Mouse (Mus musculus) lung, postnatal 0 days (tissue): ENCODE results near the gene Ctxn1. TPM values are rescaled to one million over a fixed set of nuclear protein-coding genes. Genes with fewer than 3 reads are reported as not detected.
A peak's percentile ranks its signal among the peaks of the same experiment; 100 is the strongest.
"Not testable (repeated sequence)": the region's sequence is repeated elsewhere in the genome, so short reads cannot be mapped to it uniquely, and the experiment has no call there.

Source experiments
- ATAC-seq: fragments of 200-750 bp; cut with Nextera tagmentation; 2 replicates; pipeline ENCODE4 v1.8.0; 2017; ENCODE audit warnings: moderate library complexity
- DNase-seq: peaks from one replicate; pipeline ENCODE4 v3.0.0-alpha.2; 2016; ENCODE audit warnings: low spot score
- H3K27ac ChIP-seq: fragments of 300-500 bp; sonication (generic); 2 replicates; pipeline ENCODE4 v1.5.1; 2014; ENCODE audit warnings: antibody characterized with exemption, mild to moderate bottlenecking, low read length, mixed read lengths
- H3K27me3 ChIP-seq: fragments of 300-500 bp; sonication (generic); replicated peaks from 2 replicates; pipeline ENCODE4 v1.6.1; 2014; ENCODE audit warnings: low read length, mixed read lengths; ENCODE audit not compliant: insufficient read depth
- H3K36me3 ChIP-seq: fragments of 300-500 bp; sonication (generic); 2 replicates; pipeline ENCODE4 v1.6.1; 2014; ENCODE audit warnings: low read length, mixed read lengths; ENCODE audit not compliant: insufficient read depth
- H3K4me1 ChIP-seq: fragments of 300-500 bp; sonication (generic); 2 replicates; pipeline ENCODE4 v1.6.1; 2014; ENCODE audit warnings: antibody characterized with exemption, low read depth, low read length, mixed read lengths; ENCODE audit not compliant: insufficient read depth
- H3K4me2 ChIP-seq: fragments of 300-500 bp; sonication (generic); replicated peaks from 2 replicates; pipeline ENCODE4 v1.6.1; 2014; ENCODE audit warnings: low read depth, mild to moderate bottlenecking, low read length, moderate library complexity, mixed read lengths
- H3K4me3 ChIP-seq: fragments of 300-500 bp; sonication (generic); 2 replicates; pipeline ENCODE4 v1.5.1; 2014; ENCODE audit warnings: low read depth, low read length
- H3K9ac ChIP-seq: fragments of 300-500 bp; sonication (generic); replicated peaks from 2 replicates; pipeline ENCODE4 v1.6.1; 2014; ENCODE audit warnings: low read depth, mild to moderate bottlenecking
- H3K9me3 ChIP-seq: fragments of 300-500 bp; sonication (generic); 2 replicates; pipeline ENCODE4 v1.6.1; 2016; ENCODE audit warnings: low read length, mixed read lengths
- CTCF ChIP-seq: IDR thresholded peaks from 2 replicates; pipeline ENCODE4 v1.5.1; 2016; ENCODE audit warnings: antibody characterized with exemption, mild to moderate bottlenecking
- EP300 ChIP-seq: IDR thresholded peaks from 2 replicates; pipeline ENCODE4 v1.6.1; 2016; ENCODE audit warnings: antibody characterized with exemption, mild to moderate bottlenecking, control low read depth
- WGBS: fragments of 180-500 bp; shearing (Covaris S2); extraction: QIAGEN DNeasy Blood & Tissue Kit; methylation state at CpG from one replicate; pipeline ENCODE4 v1.1.7; 2014; 5-methylcytosine and 5-hydroxymethylcytosine counted together
- polyA plus RNA-seq: library from polyadenylated mRNA; unstranded; fragments of >200 nt; fragmentation: Nextera tagmentation; extraction: Ambion mirVana; gene quantifications from 2 replicates; pipeline ENCODE4 v1.2.1, GENCODE M21; 2015

Ctxn1 gene
- polyA plus RNA-seq, 1 experiment from 2014 or later: 35.1 TPM

DNA sequence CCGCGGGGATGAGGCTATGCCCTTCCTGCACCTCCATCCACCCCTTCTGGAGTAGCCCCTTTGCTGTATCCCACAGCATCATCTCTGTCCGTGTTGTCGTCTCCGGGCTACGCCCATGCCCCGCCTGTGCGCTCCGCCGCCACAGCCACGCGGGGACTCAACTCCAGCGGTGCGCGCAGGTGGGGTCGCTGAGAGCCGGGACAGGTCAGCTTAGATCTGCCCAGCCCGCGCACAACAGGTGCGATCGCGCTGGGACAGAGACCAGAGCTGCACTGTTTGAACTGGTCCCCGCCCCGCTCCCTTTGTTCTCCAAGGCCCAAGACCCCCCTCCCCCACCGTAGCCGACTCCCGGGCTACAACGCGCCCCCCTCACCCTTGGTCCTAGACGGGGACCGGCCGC, 396 bp downstream of the Ctxn1 start:
- Histone ChIP-seq H3K4me3 (peak overlapping the region; percentile 55), H3K36me3 (peaks cover 18% of the 10 kb centered on the region; the same call in 1 of the 2 replicates), H3K4me1 (no peaks in the 10 kb centered on the region), H3K9ac (0 out of 2 replicates have a peak overlapping the region, but pooled peaks have one; percentile 19), H3K9me3 (no peaks in the 10 kb centered on the region), H3K27ac (no peak overlapping the region), H3K27me3 (no peaks in the 10 kb centered on the region), H3K4me2 (peak overlapping the region; percentile 99)
- no peak for TF ChIP-seq CTCF
- no peak for TF ChIP-seq EP300
- WGBS: 0% methylated on average over 27 of the region's 32 CpGs
- ATAC-seq: peak; percentile 56
- DNase-seq: no peak

DNA sequence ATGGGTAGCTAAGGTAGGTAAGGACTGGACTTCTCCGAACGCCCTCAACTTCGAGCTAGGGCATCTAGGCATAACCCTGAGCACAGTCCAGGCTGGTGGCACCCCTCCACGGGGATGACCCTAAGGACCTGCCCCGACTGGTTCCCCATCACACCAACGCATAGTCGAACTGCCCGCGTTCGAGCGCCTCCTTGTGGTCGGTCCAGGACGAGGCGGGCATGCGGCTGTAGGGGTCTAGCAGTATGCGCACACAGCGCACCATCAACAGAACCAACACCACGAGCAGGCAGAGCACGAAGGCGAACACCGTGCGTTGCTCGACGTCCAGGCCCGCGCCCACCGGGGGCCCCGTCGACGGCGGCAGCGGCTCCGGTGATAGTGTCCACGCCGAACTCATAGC, 841 bp downstream of the Ctxn1 start:
- Histone ChIP-seq H3K27me3 (no peaks in the 10 kb centered on the region), H3K36me3 (peaks cover 18% of the 10 kb centered on the region; the same call in 1 of the 2 replicates), H3K27ac (no peak overlapping the region), H3K9ac (no peak overlapping the region), H3K4me2 (peak overlapping the region; percentile 99), H3K4me1 (no peaks in the 10 kb centered on the region), H3K4me3 (peak overlapping the region; percentile 55), H3K9me3 (no peaks in the 10 kb centered on the region)
- peak; percentile 96 for TF ChIP-seq CTCF
- TF ChIP-seq EP300: no peak
- ATAC-seq (peak; percentile 60), DNase-seq (peak; percentile 76)
- WGBS: 2% methylated on average over 35 of the region's 35 CpGs

DNA sequence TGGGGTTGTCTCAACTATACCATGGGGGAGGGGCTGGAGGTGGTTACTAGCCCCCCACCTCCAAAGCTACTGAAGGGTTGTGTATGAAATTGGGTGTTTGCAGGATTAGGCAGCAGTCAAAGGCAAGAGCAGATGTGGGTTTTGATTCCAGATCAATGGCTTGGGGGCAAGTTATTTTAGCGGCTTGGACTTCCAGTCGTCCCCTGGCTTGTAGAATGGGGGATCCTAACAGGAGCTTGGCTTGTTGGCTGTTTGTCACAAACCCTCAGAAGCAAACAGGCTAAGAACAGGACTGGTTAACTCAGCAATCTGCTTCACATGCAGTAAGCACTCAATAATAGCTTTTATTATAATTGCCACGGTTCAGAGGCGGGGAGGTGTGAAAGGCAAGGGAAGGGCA, 1.7 kb downstream of the Ctxn1 start:
- no peak overlapping the region for H3K4me2 ChIP-seq
- no peak for TF ChIP-seq CTCF
- no peak for TF ChIP-seq EP300

DNA sequence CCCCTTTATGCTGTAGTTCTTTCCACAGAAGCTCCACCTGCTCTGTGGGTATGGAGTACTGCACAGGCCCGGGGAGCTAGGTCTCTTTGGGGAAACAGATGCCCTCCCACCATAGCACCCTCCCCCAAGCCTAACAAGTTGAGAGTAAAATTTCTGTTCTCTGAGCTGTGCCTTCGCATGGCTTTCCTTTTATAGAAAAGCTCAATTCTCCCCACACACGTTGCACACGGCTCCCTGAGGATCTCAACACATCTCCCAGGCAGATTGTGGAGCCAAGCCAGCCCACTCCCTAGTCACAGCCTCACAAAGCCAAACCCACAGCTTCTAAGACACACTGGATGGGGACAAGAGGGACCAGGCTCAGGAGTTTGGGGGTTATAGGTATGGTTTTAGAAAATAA, 2.2 kb downstream of the Ctxn1 start:
- DNase-seq: no peak
- WGBS: 48% methylated on average over 4 of the region's 4 CpGs

More for the DNA sequence above, 1.7 kb downstream of the Ctxn1 start:
- DNase-seq (no peak), ATAC-seq (no peak)
- H3K4me3 ChIP-seq: no peak overlapping the region
- H3K4me1 ChIP-seq: peaks cover 3% of the 10 kb centered on the region; the same call in 1 of the 2 replicates
- peaks cover 18% of the 10 kb centered on the region; the same call in 1 of the 2 replicates for H3K36me3 ChIP-seq
- H3K9ac ChIP-seq: no peak overlapping the region
- H3K9me3 ChIP-seq: no peaks in the 10 kb centered on the region
- 82% methylated on average over 4 of the region's 4 CpGs for WGBS
- H3K27ac ChIP-seq: no peak overlapping the region
- H3K27me3 ChIP-seq: no peaks in the 10 kb centered on the region

DNA sequence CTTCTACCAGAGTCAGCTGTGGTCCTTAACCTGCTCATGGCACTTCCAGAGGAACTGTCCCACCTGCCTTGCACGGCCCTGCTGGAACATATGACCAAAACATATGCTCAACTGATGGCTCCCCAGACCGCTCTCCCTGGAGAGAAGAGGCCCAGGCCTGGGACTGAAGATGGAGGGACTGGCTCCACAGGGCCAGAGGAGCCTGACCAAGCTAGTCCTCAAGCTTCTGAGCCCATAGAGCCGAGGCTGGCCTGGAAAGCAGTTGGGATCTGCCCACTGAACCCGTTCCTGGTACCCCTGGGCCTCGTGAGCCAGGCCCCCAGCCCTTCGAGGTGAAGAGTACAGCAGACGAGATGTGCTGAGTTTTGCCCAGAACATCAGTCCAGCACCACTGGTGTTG, 3.6 kb downstream of the Ctxn1 start:
- H3K4me1 ChIP-seq, H3K9ac ChIP-seq, ATAC-seq, H3K9me3 ChIP-seq, H3K4me2 ChIP-seq, H3K4me3 ChIP-seq, H3K36me3 ChIP-seq, H3K27ac ChIP-seq, DNase-seq, H3K27me3 ChIP-seq: not testable (repeated sequence)
- 79% methylated on average over 7 of the region's 7 CpGs for WGBS

More for the DNA sequence above, 2.2 kb downstream of the Ctxn1 start:
- Histone ChIP-seq H3K9ac (no peak overlapping the region), H3K27me3 (no peaks in the 10 kb centered on the region), H3K27ac (no peak overlapping the region), H3K4me3 (no peak overlapping the region), H3K4me1 (peaks cover 4% of the 10 kb centered on the region; the same call in 1 of the 2 replicates), H3K4me2 (no peak overlapping the region), H3K36me3 (peaks cover 18% of the 10 kb centered on the region; the same call in 1 of the 2 replicates), H3K9me3 (no peaks in the 10 kb centered on the region)
- ATAC-seq: no peak
- no peak for TF ChIP-seq EP300
- TF ChIP-seq CTCF: no peak

DNA sequence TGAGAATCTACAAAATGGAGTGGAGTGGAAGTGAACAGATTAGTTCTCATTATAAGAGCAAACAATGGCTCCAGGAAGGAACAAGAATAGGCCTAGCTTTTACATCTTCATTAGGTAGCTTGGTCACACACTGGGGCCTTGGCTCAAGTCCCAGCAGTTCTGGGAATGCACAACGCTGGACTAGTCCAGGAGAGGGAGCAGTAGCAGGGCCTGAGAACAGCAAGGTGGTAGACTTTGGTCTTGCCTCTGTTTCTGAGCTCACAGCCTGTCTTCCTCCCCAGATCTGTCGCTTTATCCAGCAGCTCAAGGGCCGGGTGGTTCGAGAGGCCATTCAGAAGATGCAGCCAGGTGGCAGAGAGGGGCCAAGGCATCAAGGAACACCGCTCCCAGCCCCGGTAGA, 5.1 kb downstream of the Ctxn1 start:
- Histone ChIP-seq H3K36me3 (0 out of 2 replicates have a peak, but pooled peaks cover 4% of the 10 kb centered on the region), H3K9me3 (no peaks in the 10 kb centered on the region), H3K4me3 (no peak overlapping the region), H3K27ac (no peak overlapping the region), H3K4me2 (peak overlapping the region; percentile 86; the same call in 1 of the 2 replicates), H3K9ac (no peak overlapping the region), H3K27me3 (no peaks in the 10 kb centered on the region), H3K4me1 (peaks cover 4% of the 10 kb centered on the region; the same call in 1 of the 2 replicates)
- WGBS: 62% methylated on average over 6 of the region's 6 CpGs
- TF ChIP-seq CTCF (peak; percentile 67), EP300 (no peak)
- DNase-seq (peak; percentile 62), ATAC-seq (no peak)
